Mouse (Mus musculus): ENCODE results near the gene Olfr372. TPM values are rescaled to one million over a fixed set of nuclear protein-coding genes. Genes with fewer than 3 reads are reported as not detected.

The Olfr372 gene
- polyA plus RNA-seq, 1 experiment from 2014 or later = not detected

Other genes with a start within 250 kb of the Olfr372 start
- gene Zfp709, start 159.2 kb upstream of the Olfr372 start, polyA plus RNA-seq (2016; fragmentation: Nextera tagmentation; extraction: Ambion mirVana) = 6.0 TPM in 2 replicates
- gene Zfp882, start 132.6 kb upstream of the Olfr372 start, polyA plus RNA-seq (2016; fragmentation: Nextera tagmentation; extraction: Ambion mirVana) = 11.3 and 12.4 TPM in 2 replicates
- 30.6 and 33.8 TPM in 2 replicates for gene Zfp617, start 132.6 kb upstream of the Olfr372 start, polyA plus RNA-seq (2016; fragmentation: Nextera tagmentation; extraction: Ambion mirVana)
- 15.1 and 16.0 TPM in 2 replicates for gene Zfp961, start 90.2 kb upstream of the Olfr372 start, polyA plus RNA-seq (2016; fragmentation: Nextera tagmentation; extraction: Ambion mirVana)
- gene Cyp4f18, start 31.6 kb upstream of the Olfr372 start, polyA plus RNA-seq (2016; fragmentation: Nextera tagmentation; extraction: Ambion mirVana) = 0.73 and 0.77 TPM in 2 replicates
- gene Olfr373, start 42.0 kb downstream of the Olfr372 start, polyA plus RNA-seq (2016; fragmentation: Nextera tagmentation; extraction: Ambion mirVana) = not detected in 2 replicates
- gene Olfr374, start 65.8 kb downstream of the Olfr372 start, polyA plus RNA-seq (2016; fragmentation: Nextera tagmentation; extraction: Ambion mirVana) = 0.15 TPM in 1 of 2 replicates, not detected in the other
- gene Tpm4, start 93.8 kb downstream of the Olfr372 start, polyA plus RNA-seq (2016; fragmentation: Nextera tagmentation; extraction: Ambion mirVana) = 377 and 417 TPM in 2 replicates
- 113 and 114 TPM in 2 replicates for gene Rab8a, start 120.0 kb downstream of the Olfr372 start, polyA plus RNA-seq (2016; fragmentation: Nextera tagmentation; extraction: Ambion mirVana)
- gene Hsh2d, start 148.4 kb downstream of the Olfr372 start, polyA plus RNA-seq (2016; fragmentation: Nextera tagmentation; extraction: Ambion mirVana) = 0.22 TPM in 1 of 2 replicates, not detected in the other
- not detected in 2 replicates for gene Cib3, start 171.6 kb downstream of the Olfr372 start, polyA plus RNA-seq (2016; fragmentation: Nextera tagmentation; extraction: Ambion mirVana)
- gene Gm11034, start 172.4 kb downstream of the Olfr372 start, polyA plus RNA-seq (2016; fragmentation: Nextera tagmentation; extraction: Ambion mirVana) = not detected in 2 replicates
- gene Fam32a, start 178.5 kb downstream of the Olfr372 start, polyA plus RNA-seq (2016; fragmentation: Nextera tagmentation; extraction: Ambion mirVana) = 83.4 and 88.8 TPM in 2 replicates
- gene Ap1m1, start 198.8 kb downstream of the Olfr372 start, polyA plus RNA-seq (2016; fragmentation: Nextera tagmentation; extraction: Ambion mirVana) = 206 and 207 TPM in 2 replicates